8 mouse cellular contexts compared by ENCODE assay signal in genomic region chr14:34104892-34105291, GRCm38 (mm10). TPM values are rescaled to one million over a fixed set of nuclear protein-coding genes. Genes with fewer than 3 reads are reported as not detected.
DNase-seq lines count a peak whose midpoint lies in the region; ATAC-seq and TF ChIP-seq lines count a peak whose summit lies in the region.

No protein-coding gene starts in this region.

- no peak overlapping the region for H3K4me3 ChIP-seq in limb, embryonic 11.5 days (ENCODE audit: low read depth, low read length)
- H3K4me3 ChIP-seq in midbrain, postnatal 0 days (ENCODE audit: low read depth, low read length), result no peak overlapping the region

- no peak overlapping the region for H3K4me2 ChIP-seq in limb, embryonic 11.5 days (ENCODE audit: low read depth, severe bottlenecking)
- no peak overlapping the region for H3K4me2 ChIP-seq in midbrain, postnatal 0 days (ENCODE audit: low read depth, low read length, poor library complexity, severe bottlenecking)

- H3K9me3 ChIP-seq in limb, embryonic 11.5 days (ENCODE audit: control insufficient read depth, low read length), result no peaks in the 10 kb centered on the region
- H3K9me3 ChIP-seq in midbrain, postnatal 0 days (ENCODE audit: low read length), result no peaks in the 10 kb centered on the region

- H3K27ac ChIP-seq in limb, embryonic 11.5 days (replicated peaks; ENCODE audit: low read depth, low read length), result no peak overlapping the region
- H3K27ac ChIP-seq in midbrain, postnatal 0 days (ENCODE audit: low read depth, low read length), result no peak overlapping the region

- no peaks in the 10 kb centered on the region for H3K4me1 ChIP-seq in limb, embryonic 11.5 days (ENCODE audit: control insufficient read depth, insufficient read depth, low read length)
- H3K4me1 ChIP-seq in midbrain, postnatal 0 days (ENCODE audit: insufficient read depth, low read length), result no peaks in the 10 kb centered on the region

- DNase-seq in thymus, postnatal 14 days, result peak; percentile 8
- DNase-seq in thymus, postnatal 0 days (ENCODE audit: low spot score), result no peak
- peak; percentile 78 to 84 for DNase-seq in cerebellum, postnatal 25 days
- peak; percentile 61 for DNase-seq in gastrocnemius, postnatal 25 days
- DNase-seq in kidney, adult 18-20 months, result peak; percentile 73
- DNase-seq in limb, embryonic 11.5 days (ENCODE audit: low spot score), result peak; percentile 73
- DNase-seq in midbrain, postnatal 0 days (ENCODE audit: low spot score), result peak; percentile 73
- peak; percentile 83 for DNase-seq in urinary bladder, postnatal 14 days (ENCODE audit: low spot score)

- TF ChIP-seq CTCF in midbrain, postnatal 0 days (IDR thresholded peaks at IDR 0.05), result peak; percentile 75

- H3K27me3 ChIP-seq in limb, embryonic 11.5 days (ENCODE audit: control insufficient read depth, insufficient read depth, low read length), result no peaks in the 10 kb centered on the region
- no peaks in the 10 kb centered on the region for H3K27me3 ChIP-seq in midbrain, postnatal 0 days (ENCODE audit: insufficient read depth, low read length)

- ATAC-seq in limb, embryonic 11.5 days (ENCODE audit: insufficient number of reproducible peaks, low FRiP score, low TSS enrichment, low read depth), result no peak
- ATAC-seq in midbrain, postnatal 0 days (ENCODE audit: low FRiP score), result 0 out of 2 replicates have a peak, but pooled peaks have one; percentile 20

- no peaks in the 10 kb centered on the region for H3K36me3 ChIP-seq in limb, embryonic 11.5 days (ENCODE audit: control insufficient read depth, insufficient read depth, low read length)
- no peaks in the 10 kb centered on the region for H3K36me3 ChIP-seq in midbrain, postnatal 0 days (ENCODE audit: insufficient read depth, low read length)

- WGBS in limb, embryonic 11.5 days, result 25% methylated on average over 8 of the region's 8 CpGs
- WGBS in midbrain, postnatal 0 days, result 23% methylated on average over 8 of the region's 8 CpGs

- H3K9ac ChIP-seq in limb, embryonic 11.5 days (ENCODE audit: low read length), result no peak overlapping the region
- H3K9ac ChIP-seq in midbrain, postnatal 0 days (replicated peaks; ENCODE audit: low read length, poor library complexity, severe bottlenecking), result no peak overlapping the region

RNA-seq across cellular contexts. Expression of gene A630023A22Rik, which starts 2.3 kb away (rescaled TPM):
- 0.22 TPM in 1 of 2 replicates, not detected in the other for polyA plus RNA-seq in thymus, postnatal 0 days (2015; fragmentation: Nextera tagmentation; extraction: Ambion mirVana)
- not detected for total RNA-seq in gastrocnemius, postnatal 25 days (2021)
- polyA plus RNA-seq in limb, embryonic 11.5 days (2014; fragmentation: Nextera tagmentation; extraction: Ambion mirVana), result not detected in 2 replicates
- not detected in 2 replicates for total RNA-seq in midbrain, postnatal 0 days (2014; rRNA removed)
- polyA plus RNA-seq in midbrain, postnatal 0 days (2015; fragmentation: Nextera tagmentation; extraction: Ambion mirVana), result not detected in 2 replicates

RNA-seq across cellular contexts. Expression of gene Anxa8, which starts 19.1 kb away (rescaled TPM):
- 20.5 and 22.8 TPM in 2 replicates for polyA plus RNA-seq in thymus, postnatal 0 days (2015; fragmentation: Nextera tagmentation; extraction: Ambion mirVana)
- total RNA-seq in gastrocnemius, postnatal 25 days (2021), result 1 to 10 TPM in 1 of 2 experiments, under 1 TPM in 1; 0.61 to 1.7 TPM
- 1.5 and 2.4 TPM in 2 replicates for polyA plus RNA-seq in limb, embryonic 11.5 days (2014; fragmentation: Nextera tagmentation; extraction: Ambion mirVana)
- total RNA-seq in midbrain, postnatal 0 days (2014; rRNA removed), result 0.24 and 0.93 TPM in 2 replicates
- polyA plus RNA-seq in midbrain, postnatal 0 days (2015; fragmentation: Nextera tagmentation; extraction: Ambion mirVana), result 0.73 and 0.77 TPM in 2 replicates

RNA-seq across cellular contexts. Expression of gene Npy4r, which starts 47.4 kb away (rescaled TPM):
- polyA plus RNA-seq in thymus, postnatal 0 days (2015; fragmentation: Nextera tagmentation; extraction: Ambion mirVana), result 0.08 TPM in 1 of 2 replicates, not detected in the other
- under 1 TPM; 0.13 to 0.27 TPM for total RNA-seq in gastrocnemius, postnatal 25 days (2021)
- not detected in 2 replicates for polyA plus RNA-seq in limb, embryonic 11.5 days (2014; fragmentation: Nextera tagmentation; extraction: Ambion mirVana)
- 0.09 and 0.33 TPM in 2 replicates for total RNA-seq in midbrain, postnatal 0 days (2014; rRNA removed)
- 0.10 and 0.21 TPM in 2 replicates for polyA plus RNA-seq in midbrain, postnatal 0 days (2015; fragmentation: Nextera tagmentation; extraction: Ambion mirVana)

RNA-seq across cellular contexts. Expression of gene Antxrl, which starts 52.4 kb away (rescaled TPM):
- polyA plus RNA-seq in thymus, postnatal 0 days (2015; fragmentation: Nextera tagmentation; extraction: Ambion mirVana), result 0.05 TPM in 1 of 2 replicates, not detected in the other
- not detected for total RNA-seq in gastrocnemius, postnatal 25 days (2021)
- polyA plus RNA-seq in limb, embryonic 11.5 days (2014; fragmentation: Nextera tagmentation; extraction: Ambion mirVana), result not detected in 2 replicates
- total RNA-seq in midbrain, postnatal 0 days (2014; rRNA removed), result not detected in 2 replicates
- not detected in 2 replicates for polyA plus RNA-seq in midbrain, postnatal 0 days (2015; fragmentation: Nextera tagmentation; extraction: Ambion mirVana)
